Mouse (Mus musculus): ENCODE measurements around the gene Angpt4. TPM values are rescaled to one million over a fixed set of nuclear protein-coding genes. Genes with fewer than 3 reads are reported as not detected.

Angpt4 gene
- polyA plus RNA-seq, 1 experiment from 2014 or later: 0.32 TPM

GRCm38 (mm10) chr2:151978494-151978893 lies 67.5 kb downstream of the Angpt4 start:
- Histone ChIP-seq H3K4me2 (peak overlapping the region; percentile 83), H3K27ac (ENCODE audit: low read depth, low read length) (no peak overlapping the region), H3K27me3 (replicated peaks; ENCODE audit: control insufficient read depth, insufficient read depth, low read length) (peaks cover 11% of the 10 kb centered on the region), H3K9ac (ENCODE audit: low read depth, low read length) (no peak overlapping the region), H3K4me3 (ENCODE audit: low read depth, low read length) (0 out of 2 replicates have a peak overlapping the region, but pooled peaks have one; percentile 70), H3K9me3 (ENCODE audit: control insufficient read depth, low read length) (no peaks in the 10 kb centered on the region), H3K4me1 (replicated peaks; ENCODE audit: control insufficient read depth, insufficient read depth, low read length) (peaks cover 26% of the 10 kb centered on the region), H3K36me3 (ENCODE audit: control insufficient read depth, insufficient read depth, low read length) (no peaks in the 10 kb centered on the region)
- DNase-seq (ENCODE audit: low spot score) (no peak), ATAC-seq (replicated peaks; ENCODE audit: low FRiP score) (no peak)
- WGBS: 76% methylated on average over 6 of the region's 6 CpGs

GRCm38 (mm10) chr2:151979470-151980354 lies 68.7 kb downstream of the Angpt4 start, which contains the start of gene Fam110a:
Gene Fam110a, minus strand, starts transcription at chr2:151980219.
- under 1% methylated on average over 46 of the region's 46 CpGs for WGBS
- H3K36me3 ChIP-seq (ENCODE audit: control insufficient read depth, insufficient read depth, low read length): no peaks in the 10 kb centered on the region
- no peaks in the 10 kb centered on the region for H3K9me3 ChIP-seq (ENCODE audit: control insufficient read depth, low read length)
- H3K9ac ChIP-seq (ENCODE audit: low read depth, low read length): peak within 1 kb of the TSS; percentile 88
- peaks cover 16% of the 10 kb centered on the region for H3K4me1 ChIP-seq (replicated peaks; ENCODE audit: control insufficient read depth, insufficient read depth, low read length)
- ATAC-seq (replicated peaks; ENCODE audit: low FRiP score) (peak; percentile 83), DNase-seq (ENCODE audit: low spot score) (peak; percentile 87)
- peak within 1 kb of the TSS; percentile 70 for H3K4me3 ChIP-seq (ENCODE audit: low read depth, low read length)
- H3K4me2 ChIP-seq: peak within 1 kb of the TSS; percentile 83
- no peaks in the 10 kb centered on the region for H3K27me3 ChIP-seq (replicated peaks; ENCODE audit: control insufficient read depth, insufficient read depth, low read length)
- H3K27ac ChIP-seq (ENCODE audit: low read depth, low read length): peak within 1 kb of the TSS; percentile 36; the same call in 1 of the 2 replicates

- Histone ChIP-seq H3K4me2 (peak overlapping the region; percentile 83), H3K36me3 (ENCODE audit: control insufficient read depth, insufficient read depth, low read length) (no peaks in the 10 kb centered on the region), H3K9me3 (ENCODE audit: control insufficient read depth, low read length) (no peaks in the 10 kb centered on the region), H3K27ac (ENCODE audit: low read depth, low read length) (0 out of 2 replicates have a peak overlapping the region, but pooled peaks have one; percentile 36), H3K27me3 (replicated peaks; ENCODE audit: control insufficient read depth, insufficient read depth, low read length) (no peaks in the 10 kb centered on the region), H3K4me3 (ENCODE audit: low read depth, low read length) (peak overlapping the region; percentile 70), H3K4me1 (replicated peaks; ENCODE audit: control insufficient read depth, insufficient read depth, low read length) (peaks cover 16% of the 10 kb centered on the region), H3K9ac (ENCODE audit: low read depth, low read length) (peak overlapping the region; percentile 26; the same call in 1 of the 2 replicates)
- ATAC-seq (replicated peaks; ENCODE audit: low FRiP score) (no peak), DNase-seq (ENCODE audit: low spot score) (no peak)
- WGBS: 40% methylated on average over 3 of the region's 3 CpGs
Measured at GRCm38 (mm10) chr2:151980355-151980693, 69.3 kb downstream of the Angpt4 start.

- Histone ChIP-seq H3K36me3 (ENCODE audit: control insufficient read depth, insufficient read depth, low read length) (no peaks in the 10 kb centered on the region), H3K9ac (ENCODE audit: low read depth, low read length) (no peak overlapping the region), H3K27ac (ENCODE audit: low read depth, low read length) (no peak overlapping the region), H3K4me2 (no peak overlapping the region), H3K4me3 (ENCODE audit: low read depth, low read length) (no peak overlapping the region), H3K4me1 (replicated peaks; ENCODE audit: control insufficient read depth, insufficient read depth, low read length) (peaks cover 16% of the 10 kb centered on the region), H3K27me3 (replicated peaks; ENCODE audit: control insufficient read depth, insufficient read depth, low read length) (no peaks in the 10 kb centered on the region), H3K9me3 (ENCODE audit: control insufficient read depth, low read length) (no peaks in the 10 kb centered on the region)
- DNase-seq (ENCODE audit: low spot score): no peak
- no peak for ATAC-seq (replicated peaks; ENCODE audit: low FRiP score)
- 56% methylated on average over 6 of the region's 6 CpGs for WGBS
Measured at GRCm38 (mm10) chr2:151981268-151981667, 70.3 kb downstream of the Angpt4 start.

- no peaks in the 10 kb centered on the region for H3K36me3 ChIP-seq (ENCODE audit: control insufficient read depth, insufficient read depth, low read length)
- H3K27ac ChIP-seq (ENCODE audit: low read depth, low read length): no peak overlapping the region
- H3K4me2 ChIP-seq: no peak overlapping the region
- no peaks in the 10 kb centered on the region for H3K9me3 ChIP-seq (ENCODE audit: control insufficient read depth, low read length)
- no peak overlapping the region for H3K4me3 ChIP-seq (ENCODE audit: low read depth, low read length)
- no peak for ATAC-seq (replicated peaks; ENCODE audit: low FRiP score)
- no peak for DNase-seq (ENCODE audit: low spot score)
- peaks cover 16% of the 10 kb centered on the region for H3K4me1 ChIP-seq (replicated peaks; ENCODE audit: control insufficient read depth, insufficient read depth, low read length)
- no peaks in the 10 kb centered on the region for H3K27me3 ChIP-seq (replicated peaks; ENCODE audit: control insufficient read depth, insufficient read depth, low read length)
- no peak overlapping the region for H3K9ac ChIP-seq (ENCODE audit: low read depth, low read length)
Measured at GRCm38 (mm10) chr2:151982476-151982875, 71.5 kb downstream of the Angpt4 start.

GRCm38 (mm10) chr2:151984019-151984418 lies 73.0 kb downstream of the Angpt4 start:
- Histone ChIP-seq H3K27ac (ENCODE audit: low read depth, low read length) (no peak overlapping the region), H3K4me3 (ENCODE audit: low read depth, low read length) (no peak overlapping the region), H3K36me3 (ENCODE audit: control insufficient read depth, insufficient read depth, low read length) (no peaks in the 10 kb centered on the region), H3K9ac (ENCODE audit: low read depth, low read length) (no peak overlapping the region), H3K9me3 (ENCODE audit: control insufficient read depth, low read length) (no peaks in the 10 kb centered on the region), H3K27me3 (replicated peaks; ENCODE audit: control insufficient read depth, insufficient read depth, low read length) (no peaks in the 10 kb centered on the region), H3K4me1 (replicated peaks; ENCODE audit: control insufficient read depth, insufficient read depth, low read length) (peaks cover 6% of the 10 kb centered on the region; the same call in 1 of the 2 replicates), H3K4me2 (no peak overlapping the region)
- DNase-seq (ENCODE audit: low spot score) (no peak), ATAC-seq (replicated peaks; ENCODE audit: low FRiP score) (no peak)
- WGBS: 77% methylated on average over 9 of the region's 9 CpGs

GRCm38 (mm10) chr2:151985426-151986172 lies 74.6 kb downstream of the Angpt4 start:
- ATAC-seq (replicated peaks; ENCODE audit: low FRiP score): no peak
- DNase-seq (ENCODE audit: low spot score): no peak
- Histone ChIP-seq H3K27ac (ENCODE audit: low read depth, low read length) (no peak overlapping the region), H3K9me3 (ENCODE audit: control insufficient read depth, low read length) (no peaks in the 10 kb centered on the region), H3K4me2 (no peak overlapping the region), H3K36me3 (ENCODE audit: control insufficient read depth, insufficient read depth, low read length) (no peaks in the 10 kb centered on the region), H3K4me3 (ENCODE audit: low read depth, low read length) (no peak overlapping the region), H3K27me3 (replicated peaks; ENCODE audit: control insufficient read depth, insufficient read depth, low read length) (no peaks in the 10 kb centered on the region), H3K4me1 (replicated peaks; ENCODE audit: control insufficient read depth, insufficient read depth, low read length) (no peaks in the 10 kb centered on the region; the same call in 1 of the 2 replicates), H3K9ac (ENCODE audit: low read depth, low read length) (no peak overlapping the region)
- WGBS: 55% methylated on average over 7 of the region's 7 CpGs

GRCm38 (mm10) chr2:151986958-151987357 lies 75.9 kb downstream of the Angpt4 start:
- H3K9ac ChIP-seq (ENCODE audit: low read depth, low read length): no peak overlapping the region
- no peak overlapping the region for H3K4me2 ChIP-seq
- H3K9me3 ChIP-seq (ENCODE audit: control insufficient read depth, low read length): no peaks in the 10 kb centered on the region
- no peaks in the 10 kb centered on the region; the same call in 1 of the 2 replicates for H3K27me3 ChIP-seq (replicated peaks; ENCODE audit: control insufficient read depth, insufficient read depth, low read length)
- no peak overlapping the region for H3K4me3 ChIP-seq (ENCODE audit: low read depth, low read length)
- ATAC-seq (replicated peaks; ENCODE audit: low FRiP score) (no peak), DNase-seq (ENCODE audit: low spot score) (no peak)
- H3K4me1 ChIP-seq (replicated peaks; ENCODE audit: control insufficient read depth, insufficient read depth, low read length): no peaks in the 10 kb centered on the region
- H3K27ac ChIP-seq (ENCODE audit: low read depth, low read length): no peak overlapping the region
- no peaks in the 10 kb centered on the region for H3K36me3 ChIP-seq (ENCODE audit: control insufficient read depth, insufficient read depth, low read length)
- 62% methylated on average over 8 of the region's 8 CpGs for WGBS
